8 mouse cellular contexts compared by ENCODE assay signal in genomic region chr17:33955555-33956214, GRCm38 (mm10). TPM values are rescaled to one million over a fixed set of nuclear protein-coding genes. Genes with fewer than 3 reads are reported as not detected.
DNase-seq lines count a peak whose midpoint lies in the region; ATAC-seq lines count a peak whose summit lies in the region.

Vps52 (plus strand) TSS chr17:33955812.
Rps18 (minus strand) TSS chr17:33956001.

- peaks cover 49% of the 10 kb centered on the region for H3K4me1 ChIP-seq in hindbrain, embryonic 15.5 days (replicated peaks)

- no peaks in the 10 kb centered on the region for H3K9me3 ChIP-seq in hindbrain, embryonic 15.5 days

- ATAC-seq in hindbrain, embryonic 15.5 days (ENCODE audit: low FRiP score, low read depth): peak; percentile 89

- WGBS in hindbrain, embryonic 15.5 days: under 1% methylated on average over 50 of the region's 50 CpGs

- H3K27ac ChIP-seq in hindbrain, embryonic 15.5 days (replicated peaks): peak within 1 kb of the TSS; percentile 94

- peak within 1 kb of the TSS; percentile 86 for H3K4me2 ChIP-seq in hindbrain, embryonic 15.5 days

- peaks cover 28% of the 10 kb centered on the region for H3K36me3 ChIP-seq in hindbrain, embryonic 15.5 days

- peak within 1 kb of the TSS; percentile 90 for H3K9ac ChIP-seq in hindbrain, embryonic 15.5 days

- H3K4me3 ChIP-seq in hindbrain, embryonic 15.5 days: peak within 1 kb of the TSS; percentile 76

- no peaks in the 10 kb centered on the region for H3K27me3 ChIP-seq in hindbrain, embryonic 15.5 days

- peak; percentile 98 for DNase-seq in T-cell, adult 2 months (ENCODE audit: low spot score)
- peak; percentile 93 to 97 for DNase-seq in cerebellum, postnatal 36 days
- peak; percentile 93 to 98 for DNase-seq in frontal cortex, postnatal 36 days (ENCODE audit: low spot score in 2 of 2)
- DNase-seq in left cerebral cortex, adult 11 months (ENCODE audit: low spot score): peak; percentile 98
- DNase-seq in lung, postnatal 4 days: peak; percentile 96
- peak; percentile 98 for DNase-seq in retina, postnatal 7 days (ENCODE audit: low read depth, low spot score)
- DNase-seq in urinary bladder, adult 2 months (ENCODE audit: low spot score): peak; percentile 85

RNA-seq across cellular contexts. Expression of gene Vps52, which starts in this region (rescaled TPM):
- 74.8 and 76.6 TPM in 2 replicates for polyA plus RNA-seq in hindbrain, embryonic 15.5 days (2015; fragmentation: Nextera tagmentation; extraction: Ambion mirVana)
- polyA plus RNA-seq in urinary bladder, adult 2 months (2012; rRNA removed): 39.3 and 39.7 TPM in 2 replicates

RNA-seq across cellular contexts. Expression of gene Rps18, which starts in this region (rescaled TPM):
- 701 and 784 TPM in 2 replicates for polyA plus RNA-seq in hindbrain, embryonic 15.5 days (2015; fragmentation: Nextera tagmentation; extraction: Ambion mirVana)
- polyA plus RNA-seq in urinary bladder, adult 2 months (2012; rRNA removed): 1,060 and 1,160 TPM in 2 replicates

Comparison
In these comparisons a context has a peak if more than half of its experiments do, and no peak if none do; other contexts are left out.
1. Peak in every context shown above with its lines: DNase-seq, ATAC-seq, H3K4me3 ChIP-seq and H3K27ac ChIP-seq.